Mouse (Mus musculus): ENCODE results near the gene Armc12. TPM values are rescaled to one million over a fixed set of nuclear protein-coding genes. Genes with fewer than 3 reads are reported as not detected.

Armc12 gene
- polyA plus RNA-seq, 1 experiment = 0.05 TPM

DNA sequence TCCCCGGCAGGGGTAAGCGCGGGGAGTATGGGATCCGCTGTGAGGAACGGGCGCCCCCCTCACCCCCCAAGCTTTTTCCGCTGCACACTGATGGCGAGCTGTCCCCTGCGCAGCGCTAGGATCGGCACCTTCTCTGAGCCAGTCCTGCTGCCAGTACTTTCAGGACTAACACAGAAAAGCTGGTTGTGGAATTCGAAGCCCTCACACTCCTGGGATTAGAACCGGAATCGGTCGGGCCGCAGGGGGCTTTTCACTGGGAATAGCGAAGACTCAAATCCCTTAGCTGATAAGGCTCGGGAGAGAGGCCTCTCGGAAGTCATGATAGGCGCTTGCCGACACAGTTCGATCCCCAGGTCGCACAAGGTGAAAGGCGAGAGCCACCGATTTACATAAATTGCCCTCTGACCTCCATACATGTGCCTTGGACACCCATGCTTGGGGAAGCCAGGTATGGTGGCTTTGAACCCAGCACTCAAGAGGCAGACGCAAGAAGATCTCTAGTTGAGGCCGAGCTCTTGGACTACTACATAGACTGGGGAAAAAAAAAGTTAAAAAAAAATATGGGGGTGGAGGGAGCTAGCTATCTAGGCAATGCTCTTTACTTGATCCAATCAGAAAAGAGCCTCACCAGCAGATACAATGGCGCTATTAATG is 7.1 kb upstream of the Armc12 start:
- no peak for DNase-seq (ENCODE audit: low read depth)
- TF ChIP-seq CTCF (IDR thresholded peaks at IDR 0.05; ENCODE audit: borderline replicate concordance, extremely low read depth, insufficient read depth, insufficient read length) (no peak), POLR2A (IDR thresholded peaks at IDR 0.05; ENCODE audit: borderline replicate concordance, extremely low read depth, insufficient read depth, insufficient read length, poor library complexity, severe bottlenecking) (no peak)

DNA sequence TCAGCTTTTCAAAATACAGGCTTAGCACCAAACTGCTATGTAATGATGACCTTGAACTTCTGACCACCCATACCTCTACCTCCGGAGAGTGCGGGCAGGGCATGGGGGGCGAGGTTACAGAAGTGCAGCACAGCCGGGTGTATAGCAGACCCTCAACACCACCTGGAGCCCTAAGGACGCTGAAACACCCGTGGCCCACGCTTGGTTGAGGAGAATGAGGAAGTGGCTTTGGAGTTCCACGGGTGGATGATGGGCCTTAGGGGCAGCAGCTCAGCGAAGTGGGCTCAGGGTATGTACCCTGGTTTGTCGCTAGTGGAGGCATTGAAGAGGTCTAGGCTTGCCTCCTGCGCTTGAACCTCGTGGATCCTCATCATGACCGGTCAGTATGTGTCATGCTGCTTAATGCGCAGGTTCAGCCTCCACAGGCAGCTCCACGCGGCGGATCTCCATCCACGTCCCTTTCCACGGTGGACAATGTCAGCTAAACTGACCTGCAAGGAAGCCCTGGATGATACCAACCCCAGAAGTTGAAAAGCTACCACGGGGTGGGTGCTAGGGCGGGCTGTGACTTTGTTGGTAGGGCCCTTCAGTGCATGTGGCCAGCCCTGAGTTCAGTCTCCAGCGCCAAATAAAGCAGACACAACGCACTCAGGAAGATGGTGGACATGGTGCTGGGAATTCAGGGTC is 6.5 kb upstream of the Armc12 start:
- TF ChIP-seq POLR2A (IDR thresholded peaks at IDR 0.05; ENCODE audit: borderline replicate concordance, extremely low read depth, insufficient read depth, insufficient read length, poor library complexity, severe bottlenecking) = no peak
- no peak for TF ChIP-seq CTCF (IDR thresholded peaks at IDR 0.05; ENCODE audit: borderline replicate concordance, extremely low read depth, insufficient read depth, insufficient read length)
- no peak for DNase-seq (ENCODE audit: low read depth)

DNA sequence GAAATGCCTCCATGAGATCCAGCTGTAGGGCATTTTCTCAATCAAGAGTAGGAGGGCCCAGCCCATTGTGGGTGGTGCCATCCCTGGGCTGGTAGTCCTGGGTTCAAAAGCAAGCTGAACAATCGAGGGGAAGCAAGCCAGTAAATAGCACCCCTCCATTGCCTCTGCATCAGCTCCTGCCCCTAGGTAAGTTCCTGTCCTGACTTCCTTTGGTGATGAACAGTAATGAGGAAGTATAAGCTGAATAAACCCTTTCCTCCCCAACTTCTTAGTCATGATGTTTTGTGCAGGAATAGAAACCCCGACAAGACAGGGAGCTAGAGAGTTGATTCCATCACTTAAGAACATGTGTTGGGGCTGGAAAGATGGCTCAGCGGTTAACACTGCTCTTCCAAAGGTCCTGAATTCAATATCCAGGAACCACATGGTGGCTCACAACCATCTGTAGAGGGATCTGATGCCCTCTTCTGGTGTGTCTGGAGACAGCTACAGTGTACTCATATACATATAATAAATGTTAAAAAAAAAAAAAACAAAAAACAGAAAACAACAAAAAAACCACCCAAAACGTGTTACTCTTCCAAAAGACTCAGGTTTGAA is 5.7 kb upstream of the Armc12 start:
- no peak for DNase-seq (ENCODE audit: low read depth)
- TF ChIP-seq POLR2A (IDR thresholded peaks at IDR 0.05; ENCODE audit: borderline replicate concordance, extremely low read depth, insufficient read depth, insufficient read length, poor library complexity, severe bottlenecking) (no peak), CTCF (IDR thresholded peaks at IDR 0.05; ENCODE audit: borderline replicate concordance, extremely low read depth, insufficient read depth, insufficient read length) (no peak)

DNA sequence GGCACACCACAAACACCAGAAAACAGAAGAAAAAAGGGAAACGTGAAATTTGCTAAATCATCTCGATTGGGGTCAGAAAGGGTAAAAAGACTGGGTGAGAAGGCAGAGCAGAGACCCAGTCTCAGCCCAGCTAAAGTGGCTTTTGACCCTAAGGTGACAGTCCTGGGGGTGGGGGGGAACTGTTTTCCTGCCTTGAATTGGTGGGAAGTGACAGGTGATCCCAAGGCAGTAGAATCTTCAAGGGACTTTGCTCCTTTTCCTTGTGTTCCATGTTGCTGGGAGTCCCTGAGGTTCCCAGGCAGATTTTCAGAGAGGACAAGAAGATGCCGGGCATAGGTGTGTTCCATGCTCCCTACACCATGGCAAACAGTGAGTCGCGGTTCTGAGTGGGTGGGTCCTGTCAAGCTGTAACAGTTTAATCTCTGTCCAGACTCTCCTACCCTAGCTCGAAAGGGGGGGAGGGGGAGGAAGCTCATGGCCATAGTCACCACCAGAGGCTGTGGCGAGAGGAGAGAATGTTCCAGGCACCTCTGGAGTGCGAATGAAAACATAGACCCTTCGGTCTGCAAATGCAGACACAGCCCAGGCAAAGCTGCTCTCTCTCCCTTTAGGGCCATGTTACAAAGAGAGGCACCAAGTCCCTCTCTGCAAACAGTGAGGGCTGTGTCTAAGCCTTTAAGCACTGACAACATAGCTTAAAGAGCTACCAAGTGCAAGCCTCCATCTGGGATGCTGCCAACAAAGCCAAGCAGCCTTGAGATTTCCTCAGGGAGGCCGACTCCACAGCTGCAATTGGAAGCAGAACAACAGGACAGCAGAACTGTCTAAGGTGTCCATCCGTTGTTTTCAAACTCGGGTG is 3.2 kb upstream of the Armc12 start:
- DNase-seq (ENCODE audit: low read depth) = no peak
- TF ChIP-seq POLR2A (IDR thresholded peaks at IDR 0.05; ENCODE audit: borderline replicate concordance, extremely low read depth, insufficient read depth, insufficient read length, poor library complexity, severe bottlenecking) (no peak), CTCF (IDR thresholded peaks at IDR 0.05; ENCODE audit: borderline replicate concordance, extremely low read depth, insufficient read depth, insufficient read length) (no peak)

DNA sequence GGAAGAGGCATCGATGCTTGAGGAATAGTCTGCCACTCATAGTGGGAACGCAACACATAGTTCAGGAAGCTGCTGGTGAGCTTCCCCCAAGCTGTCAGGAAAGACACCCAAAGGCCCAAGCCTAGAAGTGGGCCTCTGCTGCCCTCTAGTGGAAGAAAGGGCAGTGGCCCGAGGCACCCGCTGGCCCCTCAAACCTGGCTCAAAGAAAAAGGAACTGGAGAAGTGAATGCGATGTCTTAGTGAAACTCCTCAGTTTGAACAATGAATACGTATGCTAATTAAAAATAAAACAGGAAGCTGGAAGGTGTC is 2.6 kb upstream of the Armc12 start:
- no peak for TF ChIP-seq POLR2A (IDR thresholded peaks at IDR 0.05; ENCODE audit: borderline replicate concordance, extremely low read depth, insufficient read depth, insufficient read length, poor library complexity, severe bottlenecking)
- TF ChIP-seq CTCF (IDR thresholded peaks at IDR 0.05; ENCODE audit: borderline replicate concordance, extremely low read depth, insufficient read depth, insufficient read length) = peak; percentile 99

DNA sequence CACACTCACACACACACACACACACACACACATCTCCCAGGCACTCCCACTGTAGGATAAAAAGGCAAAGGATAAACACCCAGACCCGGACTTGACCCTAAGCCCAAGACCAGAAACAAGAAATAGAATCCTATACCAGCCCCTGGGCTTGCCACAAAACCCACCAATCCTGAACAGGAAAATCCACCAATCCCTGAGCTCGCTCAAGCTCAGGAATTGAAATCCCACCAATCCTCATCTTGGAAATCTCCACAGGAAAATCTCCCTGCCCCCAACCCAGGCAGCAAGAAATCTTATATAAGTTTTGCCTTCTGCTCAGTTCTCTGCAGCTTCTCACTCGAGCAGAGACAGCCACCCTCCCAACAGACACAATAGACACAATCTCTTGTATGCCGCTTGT is 1.5 kb upstream of the Armc12 start:
- TF ChIP-seq POLR2A (IDR thresholded peaks at IDR 0.05; ENCODE audit: borderline replicate concordance, extremely low read depth, insufficient read depth, insufficient read length, poor library complexity, severe bottlenecking) (no peak), CTCF (IDR thresholded peaks at IDR 0.05; ENCODE audit: borderline replicate concordance, extremely low read depth, insufficient read depth, insufficient read length) (no peak)
- no peak for DNase-seq (ENCODE audit: low read depth)

More for the DNA sequence above, 2.6 kb upstream of the Armc12 start:
- peak; percentile 85 for DNase-seq (ENCODE audit: low read depth)

DNA sequence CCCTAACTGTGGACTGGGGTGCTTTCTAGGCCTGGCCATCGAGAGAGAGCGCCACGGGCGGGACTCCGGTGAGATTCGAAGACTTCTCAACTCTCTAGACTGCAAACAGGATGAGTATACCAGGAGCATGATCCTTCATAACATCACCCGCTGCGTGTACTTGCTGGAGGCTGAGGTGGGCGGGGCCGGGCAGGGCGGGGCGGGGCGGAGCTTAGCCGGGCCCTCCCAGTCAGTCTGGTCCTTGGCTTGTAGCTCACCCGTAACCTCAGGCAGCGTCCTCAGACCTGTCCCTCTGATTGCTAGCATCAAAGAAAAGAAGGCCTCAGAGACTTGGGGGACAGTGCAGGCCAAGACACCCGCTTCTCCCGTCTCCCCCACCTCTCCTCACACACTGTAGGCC is 1.3 kb downstream of the Armc12 start:
- TF ChIP-seq POLR2A (IDR thresholded peaks at IDR 0.05; ENCODE audit: borderline replicate concordance, extremely low read depth, insufficient read depth, insufficient read length, poor library complexity, severe bottlenecking) (no peak), CTCF (IDR thresholded peaks at IDR 0.05; ENCODE audit: borderline replicate concordance, extremely low read depth, insufficient read depth, insufficient read length) (no peak)
- peak; percentile 21 for DNase-seq (ENCODE audit: low read depth)

DNA sequence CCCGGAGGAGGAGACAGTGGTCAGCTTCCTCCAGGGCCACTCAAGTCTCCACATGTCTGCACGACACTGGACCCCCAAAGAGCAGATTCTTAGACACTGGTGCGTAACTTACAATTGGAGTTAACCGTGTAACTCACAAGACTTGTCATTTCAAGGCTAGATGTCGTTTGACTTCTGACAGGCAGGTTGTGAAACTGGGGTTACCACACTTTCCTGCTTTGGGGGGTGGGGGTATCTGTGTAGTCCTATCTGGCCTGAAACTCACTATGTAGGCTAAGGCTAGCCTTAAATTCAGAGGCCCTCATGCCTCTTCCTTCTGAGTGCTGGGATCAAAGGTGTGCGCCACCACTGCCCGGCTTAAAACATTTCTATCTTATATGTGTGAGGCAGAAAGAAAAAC is 2.0 kb downstream of the Armc12 start:
- TF ChIP-seq POLR2A (IDR thresholded peaks at IDR 0.05; ENCODE audit: borderline replicate concordance, extremely low read depth, insufficient read depth, insufficient read length, poor library complexity, severe bottlenecking) = no peak
- TF ChIP-seq CTCF (IDR thresholded peaks at IDR 0.05; ENCODE audit: borderline replicate concordance, extremely low read depth, insufficient read depth, insufficient read length) = no peak
- no peak for DNase-seq (ENCODE audit: low read depth)

GRCm38 (mm10) chr17:28533327-28533726 is 2.7 kb downstream of the Armc12 start:
- no peak for DNase-seq (ENCODE audit: low read depth)
- TF ChIP-seq CTCF (IDR thresholded peaks at IDR 0.05; ENCODE audit: borderline replicate concordance, extremely low read depth, insufficient read depth, insufficient read length) (no peak), POLR2A (IDR thresholded peaks at IDR 0.05; ENCODE audit: borderline replicate concordance, extremely low read depth, insufficient read depth, insufficient read length, poor library complexity, severe bottlenecking) (no peak)

DNA sequence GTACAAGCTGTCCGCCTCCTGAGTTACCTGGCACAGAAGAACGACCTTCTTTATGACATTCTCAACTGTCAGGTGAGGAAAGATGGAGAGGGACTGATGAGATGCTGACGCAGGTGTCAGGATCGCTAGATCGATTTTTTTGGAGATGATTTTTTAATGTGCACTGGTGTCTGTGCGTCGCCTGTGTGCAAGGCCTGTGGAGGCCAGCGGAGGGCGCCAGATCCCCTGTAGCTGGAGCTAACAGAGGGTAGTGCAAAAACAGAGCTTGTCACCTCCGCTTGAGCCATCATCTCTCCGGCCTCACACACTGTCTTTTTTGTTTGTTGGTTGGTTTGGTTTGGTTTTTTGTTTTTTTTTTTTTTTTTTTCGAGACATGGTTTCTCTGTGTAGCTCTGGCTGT is 7.3 kb downstream of the Armc12 start:
- no peak for TF ChIP-seq CTCF (IDR thresholded peaks at IDR 0.05; ENCODE audit: borderline replicate concordance, extremely low read depth, insufficient read depth, insufficient read length)
- TF ChIP-seq POLR2A (IDR thresholded peaks at IDR 0.05; ENCODE audit: borderline replicate concordance, extremely low read depth, insufficient read depth, insufficient read length, poor library complexity, severe bottlenecking) = no peak
- DNase-seq (ENCODE audit: low read depth) = no peak

DNA sequence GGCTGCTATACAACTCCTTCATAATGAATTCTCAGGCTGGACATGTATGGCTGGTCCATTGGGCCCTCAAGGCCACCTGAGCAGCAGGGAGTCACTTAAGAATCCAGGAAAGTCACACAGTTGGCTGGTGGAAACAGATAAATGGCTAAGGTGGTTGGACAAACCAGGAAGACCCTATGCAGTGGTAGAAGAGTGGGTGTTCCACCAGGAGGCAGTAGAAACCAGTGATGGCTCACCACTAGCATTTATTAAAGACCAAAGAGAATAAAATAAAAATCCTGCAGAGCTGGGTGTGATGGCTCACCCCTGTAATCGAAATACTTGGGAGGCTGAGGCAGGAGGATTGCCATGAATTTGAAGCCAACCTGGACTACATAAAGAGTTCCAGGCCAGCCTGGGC is 16.3 kb downstream of the Armc12 start:
- TF ChIP-seq POLR2A (IDR thresholded peaks at IDR 0.05; ENCODE audit: borderline replicate concordance, extremely low read depth, insufficient read depth, insufficient read length, poor library complexity, severe bottlenecking) = no peak
- no peak for TF ChIP-seq CTCF (IDR thresholded peaks at IDR 0.05; ENCODE audit: borderline replicate concordance, extremely low read depth, insufficient read depth, insufficient read length)
- DNase-seq (ENCODE audit: low read depth) = no peak

Data from brain, embryonic 14.5 days (tissue).